Mouse (Mus musculus): ENCODE measurements around the gene Cfh. TPM values are rescaled to one million over a fixed set of nuclear protein-coding genes. Genes with fewer than 3 reads are reported as not detected.
A peak's percentile ranks its signal among the peaks of the same experiment; 100 is the strongest.

Cfh gene
- polyA plus RNA-seq, 1 experiment from 2014 or later, result 17.1 TPM

- WGBS, result 54% methylated on average over 2 of the region's 2 CpGs
- no peaks in the 10 kb centered on the region for H3K36me3 ChIP-seq (ENCODE audit: insufficient read depth, low read length)
- TF ChIP-seq EP300 (IDR thresholded peaks at IDR 0.05) (no peak), CTCF (IDR thresholded peaks at IDR 0.05) (no peak)
- no peak overlapping the region for H3K4me2 ChIP-seq (replicated peaks; ENCODE audit: low read depth, low read length)
- no peak overlapping the region for H3K4me3 ChIP-seq (ENCODE audit: low read depth, low read length)
- no peak overlapping the region for H3K27ac ChIP-seq (ENCODE audit: low read length)
- DNase-seq (ENCODE audit: low spot score) (no peak), ATAC-seq (no peak)
- no peaks in the 10 kb centered on the region for H3K27me3 ChIP-seq (replicated peaks; ENCODE audit: insufficient read depth, low read length)
- H3K4me1 ChIP-seq (ENCODE audit: insufficient read depth, low read depth, low read length), result no peaks in the 10 kb centered on the region
- no peaks in the 10 kb centered on the region for H3K9me3 ChIP-seq (ENCODE audit: low read length)
- H3K9ac ChIP-seq (replicated peaks; ENCODE audit: low read depth), result no peak overlapping the region
Observed at GRCm38 (mm10) chr1:140175442-140175841, 8.1 kb downstream of the Cfh start.

GRCm38 (mm10) chr1:140171581-140172154, 11.9 kb downstream of the Cfh start:
- no peaks in the 10 kb centered on the region for H3K9me3 ChIP-seq (ENCODE audit: low read length)
- 31% methylated on average over 4 of the region's 4 CpGs for WGBS
- no peak overlapping the region for H3K27ac ChIP-seq (ENCODE audit: low read length)
- no peak overlapping the region for H3K9ac ChIP-seq (replicated peaks; ENCODE audit: low read depth)
- H3K27me3 ChIP-seq (replicated peaks; ENCODE audit: insufficient read depth, low read length), result no peaks in the 10 kb centered on the region
- DNase-seq (ENCODE audit: low spot score) (no peak), ATAC-seq (no peak)
- no peaks in the 10 kb centered on the region for H3K36me3 ChIP-seq (ENCODE audit: insufficient read depth, low read length)
- no peak for TF ChIP-seq EP300 (IDR thresholded peaks at IDR 0.05)
- peak; percentile 60 for TF ChIP-seq CTCF (IDR thresholded peaks at IDR 0.05)
- no peaks in the 10 kb centered on the region for H3K4me1 ChIP-seq (ENCODE audit: insufficient read depth, low read depth, low read length)
- H3K4me2 ChIP-seq (replicated peaks; ENCODE audit: low read depth, low read length), result no peak overlapping the region
- no peak overlapping the region for H3K4me3 ChIP-seq (ENCODE audit: low read depth, low read length)

GRCm38 (mm10) chr1:140158970-140159369, 24.6 kb downstream of the Cfh start:
- Histone ChIP-seq H3K9me3 (ENCODE audit: low read length) (no peaks in the 10 kb centered on the region), H3K36me3 (ENCODE audit: insufficient read depth, low read length) (no peaks in the 10 kb centered on the region), H3K27me3 (replicated peaks; ENCODE audit: insufficient read depth, low read length) (no peaks in the 10 kb centered on the region), H3K4me2 (replicated peaks; ENCODE audit: low read depth, low read length) (no peak overlapping the region), H3K4me1 (ENCODE audit: insufficient read depth, low read depth, low read length) (no peaks in the 10 kb centered on the region), H3K9ac (replicated peaks; ENCODE audit: low read depth) (no peak overlapping the region), H3K27ac (ENCODE audit: low read length) (no peak overlapping the region), H3K4me3 (ENCODE audit: low read depth, low read length) (no peak overlapping the region)
- no peak for DNase-seq (ENCODE audit: low spot score)
- no peak for ATAC-seq
- TF ChIP-seq EP300 (IDR thresholded peaks at IDR 0.05), result no peak
- TF ChIP-seq CTCF (IDR thresholded peaks at IDR 0.05), result no peak
- WGBS, result 75% methylated on average over 2 of the region's 3 CpGs

- Histone ChIP-seq H3K36me3 (ENCODE audit: insufficient read depth, low read length) (no peaks in the 10 kb centered on the region), H3K9me3 (ENCODE audit: low read length) (no peaks in the 10 kb centered on the region), H3K4me2 (replicated peaks; ENCODE audit: low read depth, low read length) (no peak overlapping the region), H3K27ac (ENCODE audit: low read length) (no peak overlapping the region), H3K4me3 (ENCODE audit: low read depth, low read length) (no peak overlapping the region), H3K4me1 (ENCODE audit: insufficient read depth, low read depth, low read length) (no peaks in the 10 kb centered on the region), H3K27me3 (replicated peaks; ENCODE audit: insufficient read depth, low read length) (no peaks in the 10 kb centered on the region), H3K9ac (replicated peaks; ENCODE audit: low read depth) (no peak overlapping the region)
- TF ChIP-seq CTCF (IDR thresholded peaks at IDR 0.05) (no peak), EP300 (IDR thresholded peaks at IDR 0.05) (no peak)
- no peak for ATAC-seq
- no peak for DNase-seq (ENCODE audit: low spot score)
Observed at GRCm38 (mm10) chr1:140069471-140069870, 114.1 kb downstream of the Cfh start.

Other genes with a start within 250 kb of the Cfh start
- gene Kcnt2, start 62.4 kb upstream of the Cfh start, polyA plus RNA-seq (2015; fragmentation: Nextera tagmentation; extraction: Ambion mirVana), result not detected in 2 replicates

All from lung, postnatal 0 days (tissue).